Mouse (Mus musculus) erythroblast, adult 5-6 weeks (primary cell): Measurements from ENCODE around the gene Atp2a3. TPM values are rescaled to one million over a fixed set of nuclear protein-coding genes. Genes with fewer than 3 reads are reported as not detected.

Experiments used
- ATAC-seq: replicated peaks from 2 replicates; pipeline ENCODE4 v1.8.0; 2016; ENCODE audit warnings: moderate number of reproducible peaks, mild to moderate bottlenecking, moderate TSS enrichment, inconsistent platforms; ENCODE audit not compliant: poor library complexity, low FRiP score, severe bottlenecking
- total RNA-seq, 2 experiments: library from RNA; stranded (forward) in 1 of 2; stranded (reverse) in 1 of 2; fragments of 150-400 nt in 1 of 2; fragments of 200-764, 138-1000 nt in 1 of 2; gene quantifications; 2 replicates each; pipeline versions ENCODE4 v1.2.3 to v1.2.4; 2015 to 2017; ENCODE audit warnings: low replicate concordance in 2 of 2

Atp2a3 gene
- total RNA-seq (2015; ENCODE audit: low replicate concordance) (27.0 and 30.7 TPM in 2 replicates), total RNA-seq (2017; ENCODE audit: low replicate concordance) (22.7 and 25.3 TPM in 2 replicates)

- no peak for ATAC-seq
These were observed at the start of gene Atp2a3 for GRCm38 (mm10) chr11:72961072-72961980. Gene Atp2a3, plus strand, starts transcription at chr11:72961169.

GRCm38 (mm10) chr11:72917299-72917996, 43.5 kb upstream of the Atp2a3 start:
- no peak for ATAC-seq

GRCm38 (mm10) chr11:72923116-72923515, 37.9 kb upstream of the Atp2a3 start:
- no peak for ATAC-seq

GRCm38 (mm10) chr11:72924458-72924857, 36.5 kb upstream of the Atp2a3 start:
- no peak for ATAC-seq

GRCm38 (mm10) chr11:72925067-72925466, 35.9 kb upstream of the Atp2a3 start:
- ATAC-seq: no peak

GRCm38 (mm10) chr11:72926226-72926890, 34.6 kb upstream of the Atp2a3 start:
- 0 out of 2 replicates have a peak, but pooled peaks have one; percentile 51 for ATAC-seq

GRCm38 (mm10) chr11:72928516-72928915, 32.5 kb upstream of the Atp2a3 start:
- ATAC-seq: no peak

- peak; percentile 93 for ATAC-seq
These were observed 20.5 kb upstream of the Atp2a3 start for GRCm38 (mm10) chr11:72940208-72941143.

GRCm38 (mm10) chr11:72944996-72945793, 15.8 kb upstream of the Atp2a3 start:
- ATAC-seq: no peak

GRCm38 (mm10) chr11:72945875-72946559, 15.0 kb upstream of the Atp2a3 start:
- ATAC-seq: no peak

GRCm38 (mm10) chr11:72946560-72947119, 14.3 kb upstream of the Atp2a3 start:
- no peak for ATAC-seq

GRCm38 (mm10) chr11:72947840-72948239, 13.1 kb upstream of the Atp2a3 start:
- ATAC-seq: no peak

- ATAC-seq: no peak
These were observed 12.7 kb upstream of the Atp2a3 start for GRCm38 (mm10) chr11:72948254-72948653.

- ATAC-seq: no peak
These were observed 9.6 kb upstream of the Atp2a3 start for GRCm38 (mm10) chr11:72951137-72952000.

GRCm38 (mm10) chr11:72952226-72952625, 8.7 kb upstream of the Atp2a3 start:
- no peak for ATAC-seq

GRCm38 (mm10) chr11:72952697-72953096, 8.3 kb upstream of the Atp2a3 start:
- no peak for ATAC-seq

GRCm38 (mm10) chr11:72953116-72953439, 7.9 kb upstream of the Atp2a3 start:
- ATAC-seq: no peak
